Mouse (Mus musculus) heart, adult 2 months (tissue): Measurements from ENCODE around the gene Gca.

Experiments used
- CTCF ChIP-seq: fragments of 200-600 bp; IDR thresholded peaks from 2 replicates; pipeline ENCODE4 v1.8.1; 2022; ENCODE audit warnings: antibody characterized with exemption, mild to moderate bottlenecking, moderate library complexity
- POLR2A ChIP-seq: fragments of 200-500 bp; IDR thresholded peaks from 2 replicates; pipeline ENCODE4 v1.6.1; 2011; ENCODE audit warnings: mild to moderate bottlenecking, low read depth, low read length, control low read depth; ENCODE audit not compliant: insufficient read depth

DNA sequence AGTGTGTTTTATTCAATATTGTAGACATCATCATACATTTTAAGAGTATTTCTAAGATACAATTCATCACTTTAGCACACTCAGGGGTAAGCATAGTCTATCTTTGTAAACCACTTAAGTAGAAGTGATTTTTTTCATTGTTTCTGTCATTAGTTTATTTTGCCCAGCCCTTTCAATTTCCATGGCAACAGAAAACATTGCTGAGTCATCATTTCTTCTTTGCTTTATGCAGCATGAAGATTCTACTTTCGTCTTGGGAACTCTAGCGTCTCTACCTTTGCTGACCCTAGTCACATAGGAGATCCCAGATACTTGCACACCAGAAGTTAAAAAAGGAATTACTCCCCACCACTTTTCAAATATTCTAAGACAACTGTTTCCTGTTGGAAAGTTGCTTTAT lies 63.6 kb downstream of the Gca start:
- TF ChIP-seq POLR2A (no peak), CTCF (no peak)
